Mouse (Mus musculus) kidney, adult 2 months (tissue): ENCODE results near the gene Zkscan1.

Source experiments
- CTCF ChIP-seq: fragments of 200-500 bp; conservative IDR thresholded peaks from 2 replicates; pipeline ENCODE4 v1.5.1; 2011; ENCODE audit warnings: low read depth, mild to moderate bottlenecking, control low read depth, low read length, moderate library complexity, mixed read lengths; ENCODE audit not compliant: insufficient read depth, insufficient read length
- POLR2A ChIP-seq: fragments of 200-500 bp; IDR thresholded peaks from one replicate; pipeline ENCODE4 v1.6.1; 2011; ENCODE audit warnings: low read depth, low read length, control low read depth

- TF ChIP-seq CTCF (no peak), POLR2A (no peak)
These were observed 3.5 kb downstream of the Zkscan1 start for GRCm38 (mm10) chr5:138088366-138088765.
